Mouse (Mus musculus) myocyte (in vitro differentiated cells): ENCODE measurements at regions not wholly inside any gene's neighbourhood (a gene's known extent, or its start where the extent isn't known, plus 50 kb on each side); places are given as distances from the start of the nearest gene placed in this dataset.

Experiments
- CEBPB ChIP-seq: IDR thresholded peaks from 2 replicates; pipeline ENCODE4 v1.6.1; 2011; ENCODE audit warnings: mild to moderate bottlenecking, moderate library complexity; ENCODE audit not compliant: poor library complexity, insufficient read depth, severe bottlenecking
- E2F4 ChIP-seq: IDR thresholded peaks from one replicate; pipeline ENCODE4 v1.6.1; 2011; ENCODE audit warnings: mild to moderate bottlenecking, control low read depth, moderate library complexity; ENCODE audit not compliant: insufficient read depth
- MAX ChIP-seq: IDR thresholded peaks from one replicate; pipeline ENCODE4 v1.6.1; 2011; ENCODE audit warnings: low read depth, mild to moderate bottlenecking, control low read depth
- MYOG ChIP-seq, 3 experiments: IDR thresholded peaks; one replicate each; pipeline ENCODE4 v1.6.1; 2011; ENCODE audit warnings: control low read depth in 2 of 3, low read depth in 2 of 3, mild to moderate bottlenecking in 2 of 3; ENCODE audit not compliant: insufficient read length in 2 of 3, control insufficient read depth in 1 of 3, insufficient read depth in 1 of 3
- POLR2A ChIP-seq: IDR thresholded peaks from one replicate; pipeline ENCODE4 v1.6.1; 2011; ENCODE audit warnings: low read depth, mild to moderate bottlenecking, control low read depth, moderate library complexity; ENCODE audit not compliant: insufficient read length
- POLR2AphosphoS2 ChIP-seq: IDR thresholded peaks from one replicate; pipeline ENCODE4 v1.6.1; 2011; ENCODE audit warnings: low read depth, control low read depth; ENCODE audit not compliant: insufficient read length
- SRF ChIP-seq: IDR thresholded peaks from one replicate; pipeline ENCODE4 v1.6.1; 2011; ENCODE audit warnings: low read depth; ENCODE audit not compliant: control insufficient read depth, insufficient read length
- TCF12 ChIP-seq: IDR thresholded peaks from one replicate; pipeline ENCODE4 v1.6.1; 2011; ENCODE audit warnings: mild to moderate bottlenecking, control low read depth; ENCODE audit not compliant: poor library complexity, insufficient read depth, severe bottlenecking
- USF1 ChIP-seq: IDR thresholded peaks from one replicate; pipeline ENCODE4 v1.6.1; 2011; ENCODE audit warnings: low read depth, mild to moderate bottlenecking, control low read depth, moderate library complexity

- TF ChIP-seq POLR2A (peak; percentile 66), CEBPB (no peak), TCF12 (peak; percentile 74), E2F4 (no peak), MAX (no peak), SRF (peak; percentile 62), USF1 (no peak), POLR2AphosphoS2 (peak; percentile 58), MYOG (IDR thresholded peaks at IDR 0.05; ENCODE audit: control insufficient read depth in 1 of 3, insufficient read depth in 1 of 3, insufficient read length in 2 of 3, low read depth in 2 of 3) (peak; percentile 68 to 95 (median 80))
These were observed 59.6 kb upstream of the Zfp366 start for GRCm38 (mm10) chr13:99124894-99125570.
